Mouse (Mus musculus) kidney, adult 11 months (tissue): ENCODE measurements at regions not wholly inside any gene's neighbourhood (a gene's known extent, or its start where the extent isn't known, plus 50 kb on each side); places are given as distances from the start of the nearest gene placed in this dataset.

ENCODE experiments used
- DNase-seq: peaks from one replicate; pipeline ENCODE4 v3.0.0; 2022

- no peak for DNase-seq
Observed at GRCm38 (mm10) chr6:100923070-100923469, 89.6 kb downstream of the Ppp4r2 start.

- DNase-seq: no peak
Observed at GRCm38 (mm10) chr6:100923686-100924085, 90.3 kb downstream of the Ppp4r2 start.

- DNase-seq: no peak
Observed at GRCm38 (mm10) chr6:100928791-100929758, 95.7 kb downstream of the Ppp4r2 start.

GRCm38 (mm10) chr6:100929759-100930358 is 96.4 kb downstream of the Ppp4r2 start:
- no peak for DNase-seq

- peak; percentile 21 for DNase-seq
Observed at GRCm38 (mm10) chr6:100930706-100931105, 97.3 kb downstream of the Ppp4r2 start.

DNA sequence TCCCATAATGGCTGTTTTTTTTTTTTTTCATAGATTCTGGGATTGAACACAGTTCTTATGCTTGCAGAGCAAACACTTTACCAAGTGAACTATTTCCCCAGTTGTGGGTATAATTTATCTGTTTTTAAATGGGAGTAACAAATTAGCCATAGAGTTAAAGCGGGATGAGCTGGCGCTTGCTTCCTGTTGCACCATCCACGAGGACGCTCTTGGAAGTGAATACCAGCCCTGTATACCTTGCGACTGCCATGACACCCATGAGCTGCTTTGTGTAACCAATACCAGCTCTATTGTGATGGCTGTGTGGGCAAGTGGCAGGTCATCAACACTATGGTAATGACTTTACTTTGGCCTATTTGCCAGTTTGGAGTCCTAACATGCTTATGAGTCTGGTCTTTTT is 101.0 kb downstream of the Ppp4r2 start:
- no peak for DNase-seq

DNA sequence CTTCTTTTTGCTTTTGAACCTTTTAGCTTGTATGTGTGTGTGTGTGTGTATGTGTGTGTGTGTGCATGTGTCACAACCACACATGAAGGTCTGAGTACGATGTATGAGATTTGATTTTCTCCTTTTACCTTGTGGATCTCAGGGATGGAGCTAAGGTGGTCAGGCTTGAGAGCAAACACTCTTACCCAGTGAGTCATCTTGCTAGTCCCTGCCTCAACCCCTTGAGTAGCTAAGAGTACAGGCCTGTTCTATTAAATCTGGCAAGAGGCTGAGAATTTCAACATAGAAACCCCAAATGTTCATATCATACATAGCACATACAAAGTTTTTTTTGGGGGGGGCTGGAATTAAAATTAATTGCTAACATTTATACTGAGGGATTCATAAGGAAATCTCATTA is 104.4 kb downstream of the Ppp4r2 start:
- DNase-seq: no peak

DNA sequence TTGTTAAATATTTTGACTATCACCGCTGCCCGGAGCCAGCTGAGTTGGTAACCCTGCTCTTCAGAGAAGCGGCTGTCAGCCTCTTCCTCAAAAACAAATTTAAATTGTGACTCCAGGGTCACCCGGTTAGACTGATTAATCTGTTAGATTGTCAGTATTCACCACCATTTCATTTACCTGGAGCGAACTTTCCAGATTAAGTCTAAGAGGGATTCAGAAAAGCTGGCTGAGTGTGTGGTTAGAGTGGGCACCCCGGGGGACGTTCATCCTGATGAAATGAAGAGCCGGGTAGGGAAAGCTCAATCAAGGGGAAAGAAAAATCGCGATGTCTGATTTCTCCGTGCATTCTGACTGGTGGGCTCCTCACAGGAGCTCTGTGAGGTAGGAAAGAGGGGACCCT is 105.0 kb downstream of the Ppp4r2 start:
- no peak for DNase-seq

- DNase-seq: peak; percentile 67
Observed at GRCm38 (mm10) chr6:100939042-100939441, 105.6 kb downstream of the Ppp4r2 start.

- no peak for DNase-seq
Observed at GRCm38 (mm10) chr6:100939766-100940165, 106.3 kb downstream of the Ppp4r2 start.

- peak; percentile 11 for DNase-seq
Observed at GRCm38 (mm10) chr6:100941686-100942085, 108.3 kb downstream of the Ppp4r2 start.

GRCm38 (mm10) chr6:100942956-100943355 is 109.5 kb downstream of the Ppp4r2 start:
- DNase-seq: no peak

GRCm38 (mm10) chr6:100945796-100946195 is 112.4 kb downstream of the Ppp4r2 start:
- no peak for DNase-seq

DNA sequence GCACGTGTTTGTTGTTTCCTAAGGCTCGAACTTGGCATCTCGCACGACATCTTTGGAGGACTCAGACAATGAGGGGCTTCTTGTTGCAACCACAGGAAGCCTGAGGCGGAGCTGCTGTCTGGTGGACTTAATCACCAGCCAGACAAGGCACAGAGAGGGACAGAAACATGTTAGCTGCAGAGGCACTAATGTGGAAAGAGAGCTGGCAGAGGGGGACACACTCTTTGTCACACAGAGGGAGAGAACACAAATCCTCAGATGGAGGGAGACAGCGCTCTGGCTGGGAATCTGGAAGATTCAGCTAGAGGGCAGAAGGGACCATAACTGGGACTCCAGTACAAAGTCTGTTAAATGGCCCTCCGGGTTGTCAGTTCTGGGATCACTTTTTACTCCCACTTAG is 114.9 kb downstream of the Ppp4r2 start:
- DNase-seq: no peak

GRCm38 (mm10) chr6:100951646-100952045 is 118.2 kb downstream of the Ppp4r2 start:
- no peak for DNase-seq

DNA sequence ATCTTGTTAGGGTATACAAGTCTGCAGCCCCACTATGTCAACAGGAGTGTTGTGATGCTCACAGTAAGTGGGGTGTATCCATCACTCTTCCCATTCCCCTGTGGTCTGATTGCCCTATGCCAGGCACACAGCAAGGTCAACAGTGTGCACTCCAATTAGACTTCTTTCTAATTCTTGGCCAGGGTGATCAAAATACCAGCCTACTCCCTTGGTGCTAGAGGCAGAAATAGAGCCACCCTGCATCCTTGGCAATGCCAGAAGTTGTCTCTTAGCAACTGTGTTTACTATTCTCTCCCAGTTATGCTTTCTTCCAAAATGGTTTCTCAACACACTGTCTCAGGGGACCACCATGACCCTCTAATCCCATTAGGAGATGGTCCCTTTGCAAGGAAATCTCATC is 119.0 kb downstream of the Ppp4r2 start:
- no peak for DNase-seq

- no peak for DNase-seq
Observed at GRCm38 (mm10) chr6:100954563-100954962, 121.1 kb downstream of the Ppp4r2 start.

DNA sequence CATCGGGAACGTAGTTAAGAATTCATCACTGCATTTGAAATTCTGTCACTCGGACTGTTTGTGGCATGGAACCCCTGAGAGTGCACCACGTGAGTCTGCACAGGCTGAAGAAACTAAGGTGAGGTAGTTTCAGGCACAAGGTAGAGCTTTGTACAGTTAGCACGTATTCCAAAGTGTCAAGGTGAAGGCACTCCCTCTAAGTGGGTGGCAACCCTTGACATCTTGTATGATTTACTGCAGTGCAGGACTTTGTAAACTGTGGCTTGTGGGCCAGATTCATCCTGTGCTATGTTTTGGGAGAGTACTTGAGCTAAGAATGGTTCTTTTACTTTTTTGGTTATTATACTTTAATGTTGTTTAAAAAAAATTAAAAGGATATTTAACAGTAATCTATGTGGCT is 133.1 kb downstream of the Ppp4r2 start:
- DNase-seq: no peak

DNA sequence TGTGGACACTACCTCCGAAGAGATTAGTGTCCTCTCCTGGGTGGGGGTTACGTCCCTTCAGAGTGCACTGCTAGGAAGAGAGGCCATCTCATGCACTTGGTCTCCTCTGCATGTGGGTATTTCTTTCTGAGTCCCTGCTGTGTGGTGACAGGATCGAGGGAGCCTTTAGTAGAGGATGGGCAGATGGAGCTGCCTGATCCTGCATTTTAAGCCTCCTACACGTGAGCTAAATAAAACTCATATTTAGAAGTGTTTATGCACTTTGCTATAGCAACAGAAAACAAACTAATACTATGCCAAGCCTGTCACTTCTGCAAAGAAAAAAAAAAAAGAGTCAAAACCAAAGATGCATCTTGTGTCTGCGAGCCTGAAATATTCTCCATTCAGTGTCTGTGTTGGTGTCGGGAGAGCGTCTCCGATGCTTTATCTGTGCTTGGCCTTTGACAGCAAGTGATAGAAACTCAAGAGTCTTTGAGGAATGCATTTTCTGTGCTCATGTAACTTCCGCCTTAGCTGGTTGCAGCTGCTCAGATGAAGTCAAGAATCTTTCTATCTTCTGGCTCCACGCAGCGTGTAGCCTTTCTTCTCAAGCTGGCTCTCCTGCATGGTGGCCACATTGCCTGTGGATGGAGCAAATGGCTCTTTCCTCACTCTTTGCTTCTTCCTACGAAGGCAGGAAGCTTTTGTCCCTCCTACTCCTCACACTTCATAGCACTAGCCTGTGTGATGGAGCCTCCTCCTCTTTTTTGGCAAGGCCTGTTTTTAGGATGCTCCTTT is 134.8 kb downstream of the Ppp4r2 start:
- DNase-seq: no peak

- DNase-seq: no peak
Observed at GRCm38 (mm10) chr6:100968960-100969359, 135.5 kb downstream of the Ppp4r2 start.

- DNase-seq: no peak
Observed at GRCm38 (mm10) chr6:100970810-100971447, 137.5 kb downstream of the Ppp4r2 start.

- DNase-seq: no peak
Observed at GRCm38 (mm10) chr6:100971462-100971955, 138.1 kb downstream of the Ppp4r2 start.
